Mouse (Mus musculus): ENCODE data around the gene Hoxd13.

Gene Hoxd13

DNA sequence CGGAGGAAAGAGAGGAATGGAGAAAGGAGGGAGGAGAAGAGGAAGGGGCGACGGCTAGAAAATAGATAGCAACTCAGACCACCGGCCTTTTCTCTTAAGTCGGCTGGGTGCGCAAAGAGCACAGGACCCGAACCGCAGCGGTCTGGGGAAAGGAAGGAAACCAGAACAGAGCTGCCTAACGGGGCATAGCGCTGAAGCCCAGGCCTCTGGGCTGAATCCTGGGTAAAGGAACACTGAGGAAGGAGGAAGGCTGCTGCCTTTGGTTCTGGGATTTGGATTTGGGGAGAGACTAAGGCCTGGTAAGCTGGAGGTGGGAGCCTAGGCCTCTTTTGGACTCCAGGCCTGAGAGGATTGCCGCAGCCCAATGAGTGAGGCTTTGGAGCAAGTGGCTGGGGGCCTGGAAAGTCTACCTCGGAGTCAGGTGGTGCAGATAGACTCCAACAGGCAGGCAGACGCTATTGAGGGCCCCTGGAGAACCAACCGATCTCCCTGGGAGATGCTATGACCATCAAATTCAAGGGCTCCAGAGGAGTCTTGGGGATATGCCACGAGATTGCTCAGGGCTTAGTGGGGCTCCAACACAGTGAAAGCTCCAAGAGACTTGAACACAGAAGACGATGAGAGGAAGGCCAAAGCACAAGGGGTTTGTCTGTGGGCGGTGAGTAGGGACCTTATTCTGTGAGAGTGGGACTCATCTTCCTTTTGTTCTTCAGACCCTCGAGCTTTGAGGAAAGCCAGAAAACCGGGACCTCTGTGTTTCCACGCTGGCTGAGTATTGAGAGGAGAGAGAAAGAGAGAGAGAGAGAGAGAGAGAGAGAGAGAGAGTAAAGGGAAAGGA is 12.7 kb downstream of the Hoxd13 start:
- CTCF ChIA-PET, result interaction anchor here (0.6 kb wide), 1 partner anchor 24 kb away, joined by 6 read pairs; no protein-coding TSS in a partner anchor

DNA sequence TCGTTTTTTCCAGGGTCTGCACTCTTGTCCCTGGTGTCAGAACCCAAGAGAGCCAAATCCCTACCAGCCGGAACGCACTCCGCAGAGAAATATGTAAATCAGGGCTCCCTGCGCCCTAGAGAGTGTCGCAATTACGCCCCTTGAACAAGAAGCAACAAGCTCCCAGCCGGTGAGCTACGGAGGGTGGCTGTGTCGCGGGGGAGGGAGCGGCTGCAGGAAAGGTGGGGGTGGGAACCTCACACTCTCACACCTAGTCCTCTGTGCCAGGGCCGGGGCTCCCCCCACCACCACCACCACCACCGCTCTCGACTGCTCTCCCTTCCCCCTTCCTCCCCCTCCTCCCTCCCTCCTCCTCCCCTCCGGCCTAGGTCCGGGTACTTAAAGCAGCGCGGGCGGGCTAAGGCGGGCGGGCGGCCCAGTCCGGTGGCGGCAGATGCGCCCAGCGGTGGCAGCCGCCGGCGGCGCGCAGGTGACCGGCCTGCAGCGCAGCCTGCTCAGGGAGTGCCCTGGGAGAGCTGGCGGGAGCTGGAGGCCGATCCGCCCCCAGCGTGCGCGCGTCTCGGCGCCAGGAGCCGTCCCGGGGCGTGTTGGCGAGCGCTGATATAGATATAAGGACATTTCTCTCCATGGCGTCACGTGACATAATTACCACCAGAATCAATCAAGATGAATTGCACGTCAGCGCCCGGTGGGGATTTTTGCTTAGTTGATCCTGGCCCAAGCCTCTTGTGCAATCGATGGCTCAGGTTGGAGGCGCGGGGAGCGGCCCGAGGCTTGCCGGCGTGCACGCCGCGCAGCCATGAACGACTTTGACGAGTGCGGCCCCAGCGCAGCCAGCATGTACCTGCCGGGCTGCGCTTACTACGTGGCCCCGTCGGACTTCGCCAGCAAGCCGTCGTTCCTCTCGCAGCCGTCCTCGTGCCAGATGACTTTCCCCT is 13.8 kb downstream of the Hoxd13 start:
- CTCF ChIA-PET, result no interaction called here

DNA sequence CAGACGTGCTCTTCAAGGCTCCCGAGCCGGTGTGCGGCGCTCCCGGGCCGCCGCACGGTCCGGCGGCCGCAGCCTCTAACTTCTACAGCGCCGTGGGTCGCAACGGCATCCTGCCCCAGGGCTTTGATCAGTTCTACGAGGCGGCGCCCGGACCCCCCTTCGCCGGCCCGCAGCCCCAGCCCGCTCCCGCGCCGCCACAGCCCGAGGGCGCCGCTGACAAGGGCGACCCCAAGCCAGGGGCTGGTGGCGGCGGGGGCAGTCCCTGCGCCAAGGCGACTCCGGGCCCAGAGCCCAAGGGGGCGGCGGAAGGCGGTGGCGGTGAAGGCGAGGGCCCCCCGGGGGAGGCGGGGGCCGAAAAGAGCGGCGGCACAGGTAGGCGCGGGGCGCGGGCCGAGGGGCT is 14.7 kb downstream of the Hoxd13 start:
- CTCF ChIA-PET, result no interaction called here

DNA sequence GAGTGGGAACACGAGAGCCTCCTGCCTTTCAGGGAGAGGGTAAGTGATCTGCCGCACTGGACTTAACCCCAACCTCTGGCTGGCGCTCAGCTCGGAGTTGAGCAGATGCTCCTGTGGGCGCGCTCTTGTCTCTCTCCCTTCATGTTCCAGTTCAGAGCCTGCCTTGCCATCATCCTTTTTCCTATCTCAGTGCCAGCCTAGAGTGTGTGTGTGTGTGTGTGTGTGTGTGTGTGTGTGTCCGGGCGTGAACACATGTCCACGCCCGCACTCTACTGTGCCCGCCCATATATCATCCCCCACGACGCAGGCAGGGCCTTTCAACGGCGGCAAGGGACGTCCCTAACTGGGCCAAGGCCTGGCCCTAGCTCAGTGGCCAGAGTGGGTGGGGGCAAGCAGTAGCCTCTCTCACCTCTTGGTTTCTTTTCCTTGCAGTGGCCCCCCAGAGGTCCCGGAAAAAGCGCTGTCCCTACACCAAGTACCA is 15.4 kb downstream of the Hoxd13 start:
- CTCF ChIA-PET, result no interaction called here

DNA sequence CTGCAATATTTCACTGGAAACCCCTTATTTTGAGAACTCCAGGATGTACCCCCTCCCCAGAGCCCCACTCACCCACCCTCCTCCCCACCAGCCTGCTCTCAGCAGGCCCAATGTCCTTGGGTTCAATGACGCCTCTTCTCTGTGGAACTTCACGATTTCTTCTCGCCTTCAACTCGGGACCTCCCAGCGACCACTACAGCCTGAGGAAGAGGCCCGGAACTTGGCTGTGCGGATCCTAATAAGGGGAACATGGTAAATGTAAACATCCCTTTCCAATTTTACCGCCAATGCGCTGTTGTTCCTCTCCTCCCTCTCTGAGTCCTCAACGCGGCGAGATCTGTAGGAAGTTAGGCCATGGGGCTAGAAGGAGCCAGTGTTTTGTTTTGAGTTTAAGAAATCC is 16.0 kb downstream of the Hoxd13 start:
- CTCF ChIA-PET, result no interaction called here

DNA sequence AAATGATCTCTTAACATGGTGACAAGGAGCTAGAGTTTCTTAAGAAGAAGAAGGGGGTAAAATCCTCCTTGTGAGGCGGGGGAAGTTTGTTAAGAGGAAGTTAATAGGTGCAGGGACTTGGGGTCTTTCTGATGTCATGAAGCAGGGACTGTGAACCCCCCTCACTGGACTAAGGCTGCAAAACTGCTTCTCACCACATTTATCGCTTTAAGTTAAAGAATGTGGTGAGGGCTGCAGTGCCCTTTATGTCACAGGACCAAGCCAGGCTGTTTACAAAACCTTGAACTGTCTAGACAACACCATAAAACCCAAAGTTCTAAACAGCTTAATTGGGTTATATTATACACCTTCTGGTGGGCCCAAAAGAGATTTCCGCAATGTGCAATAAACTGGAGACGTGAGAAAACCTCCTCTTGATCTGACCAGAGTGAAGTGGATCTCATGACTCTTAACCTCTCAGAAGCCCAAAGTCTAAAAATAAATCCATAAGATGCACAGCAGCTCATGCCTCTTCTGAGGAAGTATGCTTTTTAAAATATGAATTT is 17.0 kb downstream of the Hoxd13 start:
- CTCF ChIA-PET, result no interaction called here

DNA sequence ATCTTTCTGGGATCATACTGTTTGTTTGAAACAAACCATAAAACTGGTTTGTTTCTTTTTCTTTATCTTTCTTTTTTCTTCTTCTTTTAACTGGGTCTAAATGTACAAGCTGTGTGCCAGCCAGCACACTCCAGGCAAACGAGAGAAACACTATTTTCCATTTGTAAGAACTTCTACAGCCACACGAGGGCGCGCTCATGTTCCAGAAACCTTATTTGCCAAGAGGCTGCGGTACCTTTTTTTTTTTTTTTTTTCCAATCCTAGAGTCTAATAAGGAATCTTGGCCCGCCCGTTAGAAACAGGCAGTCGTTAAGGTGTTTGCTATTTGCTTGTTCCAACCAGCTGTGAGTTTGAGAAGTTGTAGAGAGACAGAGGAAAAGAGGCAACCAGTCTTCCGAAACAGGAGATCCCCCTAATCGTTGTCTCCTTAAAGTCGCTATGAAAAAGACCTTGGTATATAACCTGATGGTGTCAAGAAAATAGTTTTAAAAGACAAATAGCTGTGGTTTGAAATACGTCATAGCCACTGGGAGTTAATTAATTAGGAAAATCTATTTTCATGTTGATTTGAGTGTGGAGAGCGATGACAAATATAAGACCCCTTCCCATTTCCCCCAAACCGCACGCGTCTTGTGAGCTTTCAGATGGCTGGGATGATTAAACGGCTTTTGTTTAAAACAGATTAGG is 18.3 kb downstream of the Hoxd13 start:
- CTCF ChIA-PET, result interaction anchor here (0.7 kb wide), 1 partner anchor 16 kb away, joined by 3 read pairs; no protein-coding TSS in a partner anchor

DNA sequence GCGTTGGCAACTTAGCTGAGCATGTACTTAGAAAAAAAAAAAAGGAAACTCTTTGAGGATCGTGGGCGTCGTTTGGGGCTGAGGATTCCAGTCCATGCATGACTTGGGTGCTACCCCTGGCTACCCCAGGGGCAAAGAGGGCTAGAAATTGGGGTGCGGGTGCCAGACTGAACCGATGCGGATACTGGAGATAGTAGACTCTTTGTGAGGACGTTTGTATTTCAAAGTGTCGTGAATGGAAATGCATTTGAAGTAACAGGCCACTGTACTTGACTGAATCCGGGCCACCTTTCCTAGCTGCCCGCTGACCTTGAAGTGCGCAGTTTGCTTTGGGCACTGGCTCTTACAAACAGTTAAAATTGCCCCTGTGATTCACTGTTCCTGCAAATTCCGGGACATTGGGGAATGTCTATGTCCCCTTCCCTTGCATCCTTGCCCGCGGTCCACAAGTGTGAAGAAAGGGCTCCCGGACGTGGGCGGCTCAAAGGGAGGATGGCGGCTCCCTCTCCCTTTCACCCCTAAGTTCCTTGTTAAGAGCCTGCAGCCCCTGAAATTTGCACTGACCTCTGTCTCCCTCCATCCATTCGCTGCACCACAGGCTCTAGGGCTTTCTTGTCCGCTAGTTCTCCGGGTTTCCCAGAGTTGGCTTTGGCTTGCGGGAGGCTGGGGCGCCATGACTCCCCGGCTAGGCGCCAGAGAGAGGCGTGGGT is 19.0 kb downstream of the Hoxd13 start:
- CTCF ChIA-PET, result interaction anchor here (0.7 kb wide), 1 partner anchor 17 kb away, joined by 3 read pairs; no protein-coding TSS in a partner anchor

DNA sequence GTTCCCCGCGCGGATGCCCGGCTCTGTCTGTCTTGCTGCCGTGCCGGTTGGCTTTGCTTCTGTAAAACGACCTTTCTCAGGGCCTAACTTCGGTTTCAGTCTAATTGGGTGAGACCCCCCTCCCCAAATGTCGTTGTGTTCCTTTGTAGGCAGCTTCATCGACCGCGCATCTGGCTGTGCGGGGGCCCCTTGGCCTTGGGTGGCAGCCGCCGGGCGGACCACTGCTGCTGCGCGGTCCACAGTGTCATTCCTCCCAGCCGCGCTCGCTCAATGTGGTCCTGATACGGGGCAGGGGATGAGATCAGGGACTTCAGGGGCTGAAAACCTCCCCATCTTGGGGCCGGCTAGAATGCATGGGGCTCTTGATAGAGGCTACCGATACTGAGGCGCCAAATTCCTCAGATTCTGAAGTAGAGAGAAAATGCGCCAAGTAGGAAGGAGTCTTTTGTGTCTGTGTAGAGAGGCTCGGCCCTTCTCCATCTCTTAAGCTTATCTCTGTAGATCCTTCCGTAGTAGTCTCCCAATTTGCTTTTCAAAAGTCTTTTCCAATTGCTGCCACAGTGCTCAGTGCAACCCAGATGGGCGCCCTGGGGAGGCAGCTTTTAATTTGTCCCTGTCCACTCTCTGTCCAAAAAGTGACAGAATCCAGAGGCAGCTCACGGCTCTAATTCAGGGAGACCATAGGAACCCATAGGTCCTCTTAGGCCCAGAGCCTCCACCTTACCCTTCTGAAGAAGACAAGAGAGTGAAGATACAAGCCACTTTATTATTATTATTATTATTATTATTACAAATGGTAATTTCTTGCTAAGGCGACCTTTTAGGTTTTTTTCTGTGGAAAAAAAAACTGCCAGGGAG is 19.8 kb downstream of the Hoxd13 start:
- CTCF ChIA-PET, result no interaction called here

DNA sequence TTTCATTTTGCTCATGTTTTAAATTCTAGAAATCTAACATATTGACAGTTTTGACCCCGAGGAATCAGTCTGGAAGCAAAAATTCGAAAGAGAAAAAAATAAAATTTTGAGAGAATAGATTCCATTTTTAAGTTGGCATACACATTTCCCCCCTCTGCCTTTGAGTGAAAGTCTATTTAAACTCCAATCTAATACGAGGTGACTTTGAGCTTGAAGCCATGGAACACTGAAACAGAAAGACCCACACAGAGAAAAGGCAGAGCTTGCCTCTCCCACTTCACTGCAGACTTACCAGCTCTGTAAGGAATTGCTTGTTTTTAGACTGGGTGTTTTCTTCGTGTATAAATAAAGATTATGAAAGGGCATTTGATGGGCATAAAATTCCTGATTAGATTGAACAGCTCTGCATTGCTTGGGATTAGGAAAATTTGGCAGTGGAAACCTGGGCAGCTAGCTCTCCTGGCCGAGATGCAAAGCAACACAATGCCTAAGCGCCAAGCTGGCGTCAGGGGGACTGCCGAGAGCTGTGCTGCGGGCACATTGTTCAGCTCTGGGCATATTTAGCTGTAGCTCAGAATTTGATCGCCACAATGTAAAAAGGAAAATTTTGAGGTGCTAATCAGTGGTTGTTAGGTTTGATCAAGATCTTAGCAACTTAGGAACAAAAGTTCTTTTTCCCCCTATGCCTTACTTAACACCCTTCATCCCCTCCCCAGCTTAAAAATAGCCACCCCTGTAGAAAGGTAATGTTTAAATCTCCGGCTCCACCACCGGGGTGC is 20.9 kb downstream of the Hoxd13 start:
- CTCF ChIA-PET, result no interaction called here

DNA sequence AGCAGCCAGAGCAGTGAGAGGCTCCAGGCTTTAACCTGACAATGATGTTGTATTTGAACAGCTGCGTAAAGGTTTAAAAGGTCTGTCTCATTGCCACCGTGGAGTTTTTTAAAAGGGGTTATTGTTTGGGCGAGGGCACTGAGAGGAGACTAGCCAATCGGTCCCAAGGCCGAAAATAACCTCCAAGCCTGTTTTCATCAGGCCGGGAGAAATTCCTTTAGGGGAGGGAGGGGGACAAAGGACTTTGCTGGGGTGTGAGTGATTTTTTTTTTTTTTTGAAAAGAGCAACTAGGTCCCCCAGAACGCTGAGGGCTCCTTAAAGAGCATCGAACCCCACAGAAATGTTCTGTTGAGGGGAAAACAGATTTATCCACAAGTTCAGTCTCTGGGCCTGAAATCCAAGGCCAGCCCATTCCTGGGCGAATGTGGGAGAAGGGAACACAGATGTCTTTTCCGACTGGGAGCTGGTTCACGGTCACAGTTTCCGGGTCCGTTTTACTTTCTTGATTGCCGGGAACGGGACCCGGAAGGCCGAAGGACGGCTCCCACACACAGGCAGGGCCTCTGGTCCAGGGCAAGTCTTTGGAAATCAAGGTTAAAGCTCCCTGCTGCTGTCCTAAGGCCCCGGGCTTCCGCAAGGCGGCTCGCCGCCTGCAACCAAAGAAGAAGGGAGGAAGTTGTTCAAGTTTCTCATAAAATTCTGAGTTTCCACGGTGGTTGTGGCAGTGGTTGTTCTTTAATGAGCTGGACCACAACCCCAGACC is 21.6 kb downstream of the Hoxd13 start:
- CTCF ChIA-PET, result interaction anchor here (0.7 kb wide), 1 partner anchor 56 kb away, joined by 3 read pairs; no protein-coding TSS in a partner anchor

DNA sequence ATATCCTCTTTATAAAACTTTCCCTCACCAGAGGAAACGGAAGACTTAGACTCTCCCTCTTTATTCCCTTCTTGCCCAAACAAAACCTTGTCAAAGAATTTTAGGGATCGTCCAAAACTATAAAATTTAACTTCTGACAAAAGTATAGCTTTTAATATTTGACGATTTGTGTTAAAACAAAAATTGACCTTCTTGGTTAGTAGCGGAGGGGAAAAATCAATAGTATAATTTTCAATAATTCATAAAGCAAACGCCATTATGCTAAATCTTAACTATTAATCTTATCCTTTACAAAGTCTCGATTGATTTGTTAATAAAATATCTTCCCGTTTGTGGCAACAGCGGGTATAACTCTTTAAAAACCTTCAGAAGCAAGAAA is 22.2 kb downstream of the Hoxd13 start:
- CTCF ChIA-PET, result interaction anchor here (0.7 kb wide), 1 partner anchor 55 kb away, joined by 3 read pairs; no protein-coding TSS in a partner anchor

DNA sequence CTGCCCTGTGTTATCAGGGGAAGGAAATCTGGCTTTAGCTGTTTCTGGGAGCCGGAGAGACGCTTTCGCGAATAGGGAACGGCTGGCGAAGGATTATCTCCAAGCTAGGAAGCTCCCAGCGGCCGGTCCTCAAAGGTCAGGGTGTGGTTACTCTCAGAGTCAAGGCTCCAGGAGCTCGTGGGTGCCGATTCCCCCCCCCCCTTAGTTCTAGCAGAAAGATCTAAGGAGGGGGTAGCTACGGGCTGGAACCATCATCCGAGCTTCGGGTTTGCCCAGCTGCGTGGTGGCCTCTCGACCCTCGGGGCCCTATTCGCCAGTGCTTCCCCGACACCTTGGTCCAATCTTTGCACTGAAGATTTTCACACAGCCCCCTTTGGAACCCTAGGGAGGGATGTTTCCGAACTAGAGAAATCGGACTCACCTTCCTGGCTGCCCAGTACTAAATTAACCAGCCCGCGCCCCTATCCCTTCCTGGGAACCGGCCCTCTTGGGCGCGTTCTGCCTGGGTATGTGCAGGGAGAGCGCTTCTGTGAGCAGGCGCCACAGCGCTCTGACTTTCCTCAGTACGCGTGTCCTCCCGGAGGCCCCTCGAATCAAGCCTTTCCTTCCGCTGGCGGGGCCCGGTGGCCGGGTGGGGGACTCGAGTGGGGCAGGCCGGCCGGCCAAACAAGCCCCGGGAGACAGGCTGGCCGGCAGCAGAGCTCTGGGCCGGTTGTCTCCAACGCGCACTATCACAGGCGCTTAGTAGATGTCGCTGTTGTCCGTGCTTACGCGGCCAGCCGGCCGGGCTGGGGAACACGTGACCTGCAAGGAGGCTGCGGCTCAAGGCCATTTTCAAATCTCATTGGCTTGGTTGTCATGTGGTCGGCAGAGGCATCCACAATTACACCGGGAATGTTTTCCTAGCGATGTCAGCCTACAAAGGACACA is 23.2 kb downstream of the Hoxd13 start, which contains the start of gene Hoxd10:
Gene Hoxd10, plus strand, starts transcription at position 903 of the 930 bp plus-strand sequence.
- CTCF ChIA-PET, result no interaction called here

DNA sequence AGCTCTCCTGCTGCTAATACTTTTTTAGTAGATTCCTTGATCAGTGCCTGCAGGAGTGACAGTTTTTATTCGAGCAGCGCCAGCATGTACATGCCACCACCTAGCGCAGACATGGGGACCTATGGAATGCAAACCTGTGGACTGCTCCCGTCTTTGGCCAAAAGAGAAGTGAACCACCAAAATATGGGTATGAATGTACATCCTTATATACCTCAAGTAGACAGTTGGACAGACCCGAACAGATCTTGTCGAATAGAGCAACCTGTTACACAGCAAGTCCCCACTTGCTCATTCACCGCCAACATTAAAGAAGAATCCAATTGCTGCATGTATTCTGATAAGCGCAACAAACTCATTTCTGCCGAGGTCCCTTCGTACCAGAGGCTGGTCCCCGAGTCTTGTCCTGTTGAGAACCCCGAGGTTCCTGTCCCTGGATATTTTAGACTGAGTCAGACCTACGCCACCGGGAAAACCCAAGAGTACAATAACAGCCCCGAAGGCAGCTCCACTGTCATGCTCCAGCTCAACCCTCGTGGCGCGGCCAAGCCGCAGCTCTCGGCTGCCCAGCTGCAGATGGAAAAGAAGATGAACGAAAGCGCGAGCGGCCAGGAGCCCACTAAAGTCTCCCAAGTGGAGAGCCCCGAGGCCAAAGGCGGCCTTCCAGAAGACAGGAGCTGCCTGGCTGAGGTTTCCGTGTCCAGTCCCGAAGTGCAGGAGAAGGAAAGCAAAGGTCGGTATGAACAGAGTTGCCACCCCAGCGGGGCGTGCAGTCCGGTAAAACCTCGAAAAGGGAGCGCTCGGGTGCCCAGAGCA is 24.1 kb downstream of the Hoxd13 start:
- CTCF ChIA-PET, result no interaction called here

DNA sequence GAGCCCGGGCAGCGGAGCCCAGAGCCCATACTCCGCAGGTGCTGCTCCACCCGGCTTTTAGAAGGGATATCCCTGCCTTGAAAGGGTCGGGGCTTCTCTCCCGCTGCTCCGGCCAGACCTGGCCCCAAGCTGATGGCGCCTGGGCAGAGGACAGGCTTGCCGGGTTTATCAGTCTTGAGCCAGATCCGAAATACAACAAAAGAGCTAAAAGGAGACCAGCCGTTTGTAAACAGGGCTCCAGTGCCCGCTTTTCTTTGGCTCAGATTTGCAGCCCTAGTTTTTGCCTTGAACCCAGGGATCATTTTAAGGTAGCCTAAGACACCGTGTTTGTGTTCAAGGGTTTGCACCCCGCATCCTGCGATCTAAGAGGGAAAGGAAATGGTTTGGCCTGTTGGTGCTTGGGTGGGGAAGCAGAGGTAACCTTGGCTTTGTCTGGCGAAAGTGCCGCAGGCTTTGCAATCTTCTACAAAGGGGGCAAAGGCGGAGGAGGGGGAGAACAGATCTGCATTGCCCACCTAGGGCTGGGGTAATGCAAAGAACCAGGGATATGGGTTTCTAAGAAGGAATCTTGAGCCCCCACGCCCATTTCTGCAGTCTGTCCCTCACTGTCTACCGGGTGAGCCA is 24.8 kb downstream of the Hoxd13 start:
- CTCF ChIA-PET, result no interaction called here

DNA sequence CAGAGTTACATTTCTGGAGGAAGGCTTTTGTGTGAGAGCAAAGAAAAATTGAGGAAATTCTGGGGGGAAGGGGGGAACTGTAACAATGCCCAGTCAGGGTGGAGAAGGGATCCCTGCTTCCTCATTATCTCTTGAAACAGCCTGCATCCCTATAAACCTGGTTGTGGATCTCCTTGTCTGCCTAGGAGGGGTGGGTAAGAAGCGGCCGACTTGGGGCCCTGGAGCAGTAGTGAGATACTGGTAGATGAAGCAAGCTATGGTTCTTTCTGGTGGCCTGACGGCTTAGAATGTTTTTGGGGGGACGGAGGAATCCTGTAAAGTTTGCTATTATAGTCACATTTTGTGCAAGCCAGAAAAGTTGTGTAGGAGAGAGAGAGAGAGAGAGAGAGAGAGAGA is 25.3 kb downstream of the Hoxd13 start:
- CTCF ChIA-PET, result no interaction called here
